Mouse (Mus musculus): ENCODE measurements around the gene Pmepa1.

Gene Pmepa1

GRCm38 (mm10) chr2:173276859-173277258, 526 bp upstream of the Pmepa1 start:
- DNase-seq (ENCODE audit: low read depth, low spot score), result peak; percentile 56

GRCm38 (mm10) chr2:173275343-173276201, 761 bp downstream of the Pmepa1 start:
- peak; percentile 69 for DNase-seq (ENCODE audit: low read depth, low spot score)

- no peak for DNase-seq (ENCODE audit: low read depth, low spot score)
Observed at GRCm38 (mm10) chr2:173274428-173275342, 1.6 kb downstream of the Pmepa1 start.

- DNase-seq (ENCODE audit: low read depth, low spot score), result no peak
Observed at GRCm38 (mm10) chr2:173273885-173274284, 2.4 kb downstream of the Pmepa1 start.

- DNase-seq (ENCODE audit: low read depth, low spot score), result no peak
Observed at GRCm38 (mm10) chr2:173272354-173272900, 3.9 kb downstream of the Pmepa1 start.

GRCm38 (mm10) chr2:173271541-173271940, 4.8 kb downstream of the Pmepa1 start:
- DNase-seq (ENCODE audit: low read depth, low spot score), result no peak

- DNase-seq (ENCODE audit: low read depth, low spot score), result no peak
Observed at GRCm38 (mm10) chr2:173270601-173271248, 5.6 kb downstream of the Pmepa1 start.

- DNase-seq (ENCODE audit: low read depth, low spot score), result peak; percentile 62
Observed at GRCm38 (mm10) chr2:173270196-173270595, 6.1 kb downstream of the Pmepa1 start.

GRCm38 (mm10) chr2:173267562-173267961, 8.8 kb downstream of the Pmepa1 start:
- no peak for DNase-seq (ENCODE audit: low read depth, low spot score)

GRCm38 (mm10) chr2:173266349-173267112, 9.8 kb downstream of the Pmepa1 start:
- no peak for DNase-seq (ENCODE audit: low read depth, low spot score)

GRCm38 (mm10) chr2:173265468-173266265, 10.7 kb downstream of the Pmepa1 start:
- no peak for DNase-seq (ENCODE audit: low read depth, low spot score)

GRCm38 (mm10) chr2:173264467-173265128, 11.7 kb downstream of the Pmepa1 start:
- DNase-seq (ENCODE audit: low read depth, low spot score), result peak; percentile 86

- DNase-seq (ENCODE audit: low read depth, low spot score), result no peak
Observed at GRCm38 (mm10) chr2:173263636-173264330, 12.6 kb downstream of the Pmepa1 start.

- DNase-seq (ENCODE audit: low read depth, low spot score), result no peak
Observed at GRCm38 (mm10) chr2:173261497-173261896, 14.8 kb downstream of the Pmepa1 start.

- DNase-seq (ENCODE audit: low read depth, low spot score), result no peak
Observed at GRCm38 (mm10) chr2:173258459-173259091, 17.8 kb downstream of the Pmepa1 start.

GRCm38 (mm10) chr2:173257610-173258009, 18.7 kb downstream of the Pmepa1 start:
- DNase-seq (ENCODE audit: low read depth, low spot score), result no peak

- DNase-seq (ENCODE audit: low read depth, low spot score), result no peak
Observed at GRCm38 (mm10) chr2:173256552-173256949, 19.8 kb downstream of the Pmepa1 start.

- no peak for DNase-seq (ENCODE audit: low read depth, low spot score)
Observed at GRCm38 (mm10) chr2:173255810-173256551, 20.4 kb downstream of the Pmepa1 start.
